Mouse (Mus musculus): Measurements from ENCODE around the gene Gm20388. TPM values are rescaled to one million over a fixed set of nuclear protein-coding genes. Genes with fewer than 3 reads are reported as not detected.
A peak's percentile ranks its signal among the peaks of the same experiment; 100 is the strongest.

Gm20388 gene
- polyA plus RNA-seq, 1 experiment, result not detected

- WGBS, result 68% methylated on average over 15 of the region's 15 CpGs
- H3K4me1 ChIP-seq (ENCODE audit: control insufficient read depth, insufficient read depth, low read length), result peaks cover 41% of the 10 kb centered on the region
- TF ChIP-seq POLR2A (IDR thresholded peaks at IDR 0.05; ENCODE audit: insufficient read depth, low read depth, low read length) (no peak), CTCF (IDR thresholded peaks at IDR 0.05; ENCODE audit: insufficient read depth, low read depth, low read length) (no peak)
These were observed 4392.7 kb downstream of the Gm20388 start for GRCm38 (mm10) chr8:124303211-124303902.

DNA sequence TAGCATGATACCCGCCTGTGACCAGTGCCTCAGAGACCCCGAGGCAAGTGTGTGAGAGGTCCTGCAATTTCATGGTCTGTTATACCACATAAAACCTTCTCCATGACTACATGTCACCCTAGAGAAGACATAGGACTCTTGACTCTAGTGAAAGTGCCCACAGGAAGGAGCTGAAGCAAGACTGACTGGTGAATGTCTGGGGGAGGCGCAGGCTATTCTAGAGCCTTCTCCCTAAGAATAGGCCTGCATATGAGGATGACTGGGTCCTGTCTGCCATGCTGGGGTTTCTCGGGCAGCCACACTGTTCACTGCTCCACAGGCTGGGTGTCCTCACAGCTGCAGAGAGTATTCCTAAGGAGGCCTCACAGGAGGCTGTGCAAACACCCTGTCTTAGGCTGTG is 4393.5 kb downstream of the Gm20388 start:
- WGBS, result 77% methylated on average over 4 of the region's 4 CpGs
- no peak for TF ChIP-seq CTCF (IDR thresholded peaks at IDR 0.05; ENCODE audit: insufficient read depth, low read depth, low read length)
- no peak overlapping the region for H3K27ac ChIP-seq (ENCODE audit: insufficient read depth, low read depth, low read length)
- peaks cover 41% of the 10 kb centered on the region for H3K4me1 ChIP-seq (ENCODE audit: control insufficient read depth, insufficient read depth, low read length)
- no peak overlapping the region for H3K4me3 ChIP-seq (ENCODE audit: insufficient read depth, low read depth, low read length)

More at GRCm38 (mm10) chr8:124303211-124303902, 4392.7 kb downstream of the Gm20388 start:
- no peak overlapping the region for H3K27ac ChIP-seq (ENCODE audit: insufficient read depth, low read depth, low read length)
- H3K4me3 ChIP-seq (ENCODE audit: insufficient read depth, low read depth, low read length), result no peak overlapping the region

DNA sequence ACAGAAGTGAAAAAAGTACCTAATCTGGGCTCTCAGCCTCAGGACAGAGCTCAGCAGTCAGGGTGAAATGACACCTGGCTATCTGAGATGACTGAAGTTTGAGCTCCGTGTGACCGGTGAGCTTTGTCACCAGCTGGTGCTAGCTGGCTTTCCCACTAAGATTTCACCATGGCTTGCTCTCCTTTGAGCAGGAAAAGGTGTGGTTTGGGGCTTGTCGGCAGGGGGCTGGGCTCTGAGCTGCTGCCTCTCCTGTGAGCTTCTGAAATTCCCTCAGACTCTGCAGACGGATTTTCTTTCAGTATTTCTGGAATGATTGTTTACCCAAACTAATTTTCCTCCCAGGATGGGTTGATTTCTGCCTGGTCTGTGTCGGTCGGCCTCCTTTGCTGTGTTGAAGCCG is 4395.9 kb downstream of the Gm20388 start:
- Histone ChIP-seq H3K4me1 (ENCODE audit: control insufficient read depth, insufficient read depth, low read length) (peaks cover 30% of the 10 kb centered on the region), H3K4me3 (ENCODE audit: insufficient read depth, low read depth, low read length) (no peak overlapping the region), H3K27ac (ENCODE audit: insufficient read depth, low read depth, low read length) (no peak overlapping the region)
- WGBS, result 64% methylated on average over 7 of the region's 7 CpGs
- TF ChIP-seq CTCF (IDR thresholded peaks at IDR 0.05; ENCODE audit: insufficient read depth, low read depth, low read length) (no peak), POLR2A (IDR thresholded peaks at IDR 0.05; ENCODE audit: insufficient read depth, low read depth, low read length) (no peak)

GRCm38 (mm10) chr8:124307700-124308099 is 4397.1 kb downstream of the Gm20388 start:
- WGBS, result 93% methylated on average over 10 of the region's 10 CpGs
- H3K27ac ChIP-seq (ENCODE audit: insufficient read depth, low read depth, low read length), result no peak overlapping the region
- peaks cover 30% of the 10 kb centered on the region for H3K4me1 ChIP-seq (ENCODE audit: control insufficient read depth, insufficient read depth, low read length)
- TF ChIP-seq CTCF (IDR thresholded peaks at IDR 0.05; ENCODE audit: insufficient read depth, low read depth, low read length) (no peak), POLR2A (IDR thresholded peaks at IDR 0.05; ENCODE audit: insufficient read depth, low read depth, low read length) (no peak)
- no peak overlapping the region for H3K4me3 ChIP-seq (ENCODE audit: insufficient read depth, low read depth, low read length)

DNA sequence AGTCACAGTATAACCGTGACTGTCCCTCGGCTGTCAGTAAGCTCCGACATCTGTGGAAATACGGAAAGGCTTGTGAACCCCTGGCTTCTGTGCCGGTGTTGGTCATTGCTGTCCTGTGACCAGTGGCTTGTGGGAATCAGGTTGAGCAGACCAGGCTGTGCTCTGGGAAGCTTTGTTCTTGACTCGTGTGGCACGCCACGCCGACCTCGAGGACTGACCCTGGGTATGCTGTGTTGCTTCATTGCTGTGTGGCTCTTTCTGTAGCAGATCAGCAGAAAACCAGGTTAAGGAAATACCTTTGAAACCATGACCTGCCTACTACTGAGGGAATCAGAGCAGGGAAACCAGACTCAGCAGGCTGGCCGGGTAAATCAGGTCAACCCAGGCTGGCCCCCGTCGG is 4399.9 kb downstream of the Gm20388 start:
- no peak overlapping the region for H3K4me3 ChIP-seq (ENCODE audit: insufficient read depth, low read depth, low read length)
- 95% methylated on average over 13 of the region's 13 CpGs for WGBS
- peaks cover 21% of the 10 kb centered on the region for H3K4me1 ChIP-seq (ENCODE audit: control insufficient read depth, insufficient read depth, low read length)
- no peak overlapping the region for H3K27ac ChIP-seq (ENCODE audit: insufficient read depth, low read depth, low read length)
- TF ChIP-seq CTCF (IDR thresholded peaks at IDR 0.05; ENCODE audit: insufficient read depth, low read depth, low read length) (no peak), POLR2A (IDR thresholded peaks at IDR 0.05; ENCODE audit: insufficient read depth, low read depth, low read length) (no peak)

- WGBS, result 93% methylated on average over 6 of the region's 6 CpGs
- peaks cover 25% of the 10 kb centered on the region for H3K4me1 ChIP-seq (ENCODE audit: control insufficient read depth, insufficient read depth, low read length)
- no peak for TF ChIP-seq POLR2A (IDR thresholded peaks at IDR 0.05; ENCODE audit: insufficient read depth, low read depth, low read length)
- TF ChIP-seq CTCF (IDR thresholded peaks at IDR 0.05; ENCODE audit: insufficient read depth, low read depth, low read length), result no peak
- H3K27ac ChIP-seq (ENCODE audit: insufficient read depth, low read depth, low read length), result no peak overlapping the region
- H3K4me3 ChIP-seq (ENCODE audit: insufficient read depth, low read depth, low read length), result no peak overlapping the region
These were observed 4400.5 kb downstream of the Gm20388 start for GRCm38 (mm10) chr8:124311111-124311510.

- TF ChIP-seq CTCF (IDR thresholded peaks at IDR 0.05; ENCODE audit: insufficient read depth, low read depth, low read length) (no peak), POLR2A (IDR thresholded peaks at IDR 0.05; ENCODE audit: insufficient read depth, low read depth, low read length) (no peak)
- 90% methylated on average over 17 of the region's 17 CpGs for WGBS
- peaks cover 31% of the 10 kb centered on the region for H3K4me1 ChIP-seq (ENCODE audit: control insufficient read depth, insufficient read depth, low read length)
- no peak overlapping the region for H3K27ac ChIP-seq (ENCODE audit: insufficient read depth, low read depth, low read length)
- H3K4me3 ChIP-seq (ENCODE audit: insufficient read depth, low read depth, low read length), result no peak overlapping the region
These were observed 4401.1 kb downstream of the Gm20388 start for GRCm38 (mm10) chr8:124311723-124312122.

DNA sequence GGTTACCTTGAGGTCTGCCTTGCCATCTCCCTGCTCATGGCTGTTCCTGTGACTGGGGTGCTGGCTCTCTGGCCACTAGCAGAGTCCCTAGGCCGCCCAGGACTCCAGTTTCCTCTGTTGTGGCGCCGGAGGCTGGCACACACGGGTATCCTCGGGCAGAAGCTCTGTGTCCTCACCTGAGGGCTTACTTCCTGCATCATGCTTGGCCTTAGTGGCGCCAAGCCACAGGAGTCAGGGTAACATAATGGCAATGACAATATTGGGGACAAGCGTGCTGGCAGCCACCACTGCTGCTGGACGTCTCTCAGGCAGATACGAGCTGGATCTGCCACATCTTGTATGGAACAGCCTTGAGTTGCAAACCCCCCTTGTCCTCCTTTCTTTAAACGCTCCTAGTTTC is 4401.6 kb downstream of the Gm20388 start:
- WGBS, result 93% methylated on average over 10 of the region's 10 CpGs
- Histone ChIP-seq H3K4me3 (ENCODE audit: insufficient read depth, low read depth, low read length) (no peak overlapping the region), H3K27ac (ENCODE audit: insufficient read depth, low read depth, low read length) (no peak overlapping the region), H3K4me1 (ENCODE audit: control insufficient read depth, insufficient read depth, low read length) (peaks cover 35% of the 10 kb centered on the region)
- TF ChIP-seq CTCF (IDR thresholded peaks at IDR 0.05; ENCODE audit: insufficient read depth, low read depth, low read length), result no peak
- TF ChIP-seq POLR2A (IDR thresholded peaks at IDR 0.05; ENCODE audit: insufficient read depth, low read depth, low read length), result no peak

- TF ChIP-seq CTCF (IDR thresholded peaks at IDR 0.05; ENCODE audit: insufficient read depth, low read depth, low read length) (no peak), POLR2A (IDR thresholded peaks at IDR 0.05; ENCODE audit: insufficient read depth, low read depth, low read length) (no peak)
- WGBS, result 47% methylated on average over 10 of the region's 10 CpGs
- peaks cover 48% of the 10 kb centered on the region for H3K4me1 ChIP-seq (ENCODE audit: control insufficient read depth, insufficient read depth, low read length)
- peak overlapping the region; percentile 16; the same call in 1 of the 2 replicates for H3K27ac ChIP-seq (ENCODE audit: insufficient read depth, low read depth, low read length)
- H3K4me3 ChIP-seq (ENCODE audit: insufficient read depth, low read depth, low read length), result no peak overlapping the region
These were observed 4404.2 kb downstream of the Gm20388 start for GRCm38 (mm10) chr8:124314803-124315202.

All from olfactory bulb, adult 2 months (tissue).